Mouse (Mus musculus) olfactory bulb, adult 2 months (tissue): ENCODE data around the gene Phox2b.

ENCODE experiments used
- CTCF ChIP-seq: fragments of 200-500 bp; IDR thresholded peaks from 2 replicates; pipeline ENCODE4 v1.5.1; 2012; ENCODE audit warnings: low read depth, mild to moderate bottlenecking, low read length, moderate library complexity; ENCODE audit not compliant: insufficient read depth
- POLR2A ChIP-seq: fragments of 200-500 bp; IDR thresholded peaks from 2 replicates; pipeline ENCODE4 v1.6.1; 2012; ENCODE audit warnings: mild to moderate bottlenecking, low read depth, low read length, moderate library complexity; ENCODE audit not compliant: insufficient read depth

DNA sequence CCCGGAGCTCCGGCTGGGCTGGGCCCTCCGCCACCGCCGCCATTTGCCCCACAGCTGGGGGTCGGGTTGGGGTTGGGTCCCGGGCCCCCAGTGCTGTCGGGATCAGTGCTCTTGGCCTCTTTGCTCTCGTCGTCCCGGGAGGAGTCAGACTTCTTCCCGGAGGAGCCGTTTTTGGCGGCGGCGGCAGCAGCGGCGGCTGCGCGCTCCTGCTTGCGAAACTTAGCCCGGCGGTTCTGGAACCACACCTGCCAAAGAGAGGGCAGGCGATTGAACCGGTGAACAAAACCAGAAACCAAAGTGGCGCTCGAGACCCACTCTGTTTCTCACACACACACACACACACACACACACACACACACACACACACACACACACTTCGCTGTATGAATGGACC, 2.7 kb downstream of the Phox2b start:
- no peak for TF ChIP-seq CTCF
- no peak for TF ChIP-seq POLR2A
